Mouse (Mus musculus) heart, adult 8-10 months (tissue): ENCODE results near the gene Mylpf. TPM values are rescaled to one million over a fixed set of nuclear protein-coding genes. Genes with fewer than 3 reads are reported as not detected.
A peak's percentile ranks its signal among the peaks of the same experiment; 100 is the strongest.

ENCODE experiments used
- DNase-seq: peaks from one replicate; pipeline ENCODE4 v3.0.0; 2022; ENCODE audit warnings: low spot score
- total RNA-seq, 4 experiments: library from RNA; stranded (reverse); gene quantifications; 2 replicates each; pipeline ENCODE4 v1.2.4; 2022

The Mylpf gene
- total RNA-seq, 4 experiments from 2014 or later = 6.2 to 14.1 (median 8.2) TPM

DNA sequence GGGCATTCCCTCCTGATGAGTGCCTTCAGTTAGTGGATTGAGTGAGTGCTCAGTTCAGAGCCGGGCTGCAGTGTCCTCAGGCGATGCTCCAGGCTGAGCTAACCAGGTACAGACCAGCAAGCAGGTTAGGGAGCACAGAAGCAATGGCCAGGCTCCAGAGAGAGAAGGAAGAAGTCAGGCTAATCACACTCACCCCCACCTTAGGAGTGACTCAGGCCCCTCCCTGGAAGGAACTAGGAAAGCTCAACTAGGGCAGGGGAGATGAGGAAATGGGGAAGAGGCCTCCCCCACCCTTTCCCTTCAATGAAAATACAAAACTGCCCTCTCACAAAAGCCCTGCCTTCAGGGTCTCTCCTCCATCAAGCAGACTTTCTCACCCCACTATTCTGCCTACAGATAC lies 2.1 kb upstream of the Mylpf start:
- no peak for DNase-seq

DNA sequence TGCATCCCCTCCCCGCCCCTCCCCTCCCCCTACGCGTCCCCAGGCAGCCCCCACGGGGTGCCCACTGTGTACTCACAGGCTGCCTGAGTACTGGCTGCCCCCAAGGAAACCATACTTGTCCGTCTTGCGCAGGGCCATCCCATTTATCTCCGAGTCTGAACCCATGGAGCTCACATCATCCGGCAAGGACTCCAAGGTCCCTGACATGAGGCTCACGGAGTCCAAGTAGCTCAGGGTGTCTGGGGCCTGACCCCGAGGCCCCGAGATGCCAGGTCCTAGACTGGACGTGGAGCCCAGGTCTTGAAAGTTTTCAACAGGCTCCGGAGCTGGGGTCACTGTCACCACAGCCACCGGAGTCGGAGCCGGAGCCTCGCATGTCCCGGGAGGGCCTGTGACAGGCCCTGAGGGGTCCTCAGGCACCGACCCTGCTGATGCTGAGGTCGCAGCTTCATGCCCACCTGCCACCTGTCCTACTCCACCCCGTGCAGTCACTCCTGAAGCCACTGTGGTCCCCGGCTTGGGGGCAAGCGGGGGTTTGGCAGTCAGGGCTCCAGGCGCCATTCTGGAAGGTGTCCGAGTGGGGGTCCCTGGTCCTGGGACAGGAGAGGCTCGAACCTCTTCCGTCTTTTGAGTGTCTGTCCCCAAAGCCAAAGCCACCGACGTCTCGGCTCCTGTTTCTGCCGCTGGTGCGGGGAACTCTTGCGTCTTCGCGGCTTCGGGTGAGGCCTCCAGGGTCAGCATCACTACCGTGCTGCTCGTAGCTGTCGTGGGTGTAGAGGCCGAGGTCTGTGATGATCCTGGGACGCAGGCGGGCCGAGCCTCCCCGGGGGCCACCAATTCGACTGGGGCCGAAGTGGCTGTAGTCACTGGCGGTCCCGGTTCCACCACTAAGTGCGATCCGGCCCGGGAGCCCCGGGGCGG lies 1.1 kb upstream of the Mylpf start:
- no peak for DNase-seq

DNA sequence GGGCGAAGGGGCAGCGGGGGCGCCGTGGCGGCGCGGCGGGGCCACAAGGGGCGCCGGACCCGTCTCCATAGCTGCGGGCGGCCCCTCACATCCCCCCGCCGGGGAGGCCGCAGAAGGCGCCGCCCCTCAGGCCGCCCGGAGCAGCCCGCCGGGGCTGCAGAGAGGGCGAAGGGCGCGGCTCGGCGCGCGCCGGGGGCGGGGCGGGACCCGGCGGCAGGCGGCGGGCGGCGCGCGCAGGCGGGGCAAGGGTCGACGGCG lies 466 bp upstream of the Mylpf start, which contains the start of gene Tbc1d10b:
TSS of gene Tbc1d10b (minus strand) at position 174 of the 258 bp plus-strand sequence.
- DNase-seq = no peak

DNA sequence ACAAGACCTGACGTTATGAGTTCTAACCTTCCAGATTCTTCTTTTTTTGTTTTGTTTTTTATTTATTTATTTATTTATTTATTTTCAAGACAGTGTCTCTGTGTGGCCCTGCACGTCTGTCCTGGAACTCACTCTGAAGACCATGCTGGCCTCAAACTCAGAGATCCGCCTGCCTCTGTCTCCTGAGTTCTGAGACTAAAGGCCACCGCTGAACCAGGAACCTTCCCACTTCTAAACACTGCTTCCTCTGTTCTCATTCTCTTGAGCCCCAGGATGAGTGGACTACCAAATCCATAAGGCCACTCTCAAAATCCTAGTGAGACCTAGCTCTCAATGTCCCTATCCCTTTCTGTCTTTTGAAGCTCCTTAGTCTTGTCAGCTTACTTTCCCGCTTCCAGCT lies 1.2 kb downstream of the Mylpf start:
- DNase-seq = no peak

DNA sequence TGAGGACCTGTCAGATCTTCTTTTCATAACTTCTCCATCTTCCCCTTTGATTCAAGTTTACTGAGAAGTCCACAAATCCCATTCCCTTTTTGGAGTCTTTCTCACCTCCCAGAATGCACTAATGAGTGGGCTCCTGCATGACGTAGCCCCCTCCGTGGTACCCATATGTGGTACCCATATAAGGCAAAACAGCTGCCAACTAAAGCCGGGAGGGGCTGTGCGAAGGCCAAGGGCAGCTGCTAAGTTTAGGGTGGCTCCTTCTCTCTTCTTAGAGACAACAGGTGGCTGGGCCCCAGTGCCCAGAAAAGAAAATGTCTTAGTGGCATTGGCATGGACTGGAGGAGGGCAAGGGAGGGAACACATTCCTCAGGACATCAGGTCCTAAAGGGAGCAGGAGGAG lies 1.6 kb downstream of the Mylpf start:
- no peak for DNase-seq

DNA sequence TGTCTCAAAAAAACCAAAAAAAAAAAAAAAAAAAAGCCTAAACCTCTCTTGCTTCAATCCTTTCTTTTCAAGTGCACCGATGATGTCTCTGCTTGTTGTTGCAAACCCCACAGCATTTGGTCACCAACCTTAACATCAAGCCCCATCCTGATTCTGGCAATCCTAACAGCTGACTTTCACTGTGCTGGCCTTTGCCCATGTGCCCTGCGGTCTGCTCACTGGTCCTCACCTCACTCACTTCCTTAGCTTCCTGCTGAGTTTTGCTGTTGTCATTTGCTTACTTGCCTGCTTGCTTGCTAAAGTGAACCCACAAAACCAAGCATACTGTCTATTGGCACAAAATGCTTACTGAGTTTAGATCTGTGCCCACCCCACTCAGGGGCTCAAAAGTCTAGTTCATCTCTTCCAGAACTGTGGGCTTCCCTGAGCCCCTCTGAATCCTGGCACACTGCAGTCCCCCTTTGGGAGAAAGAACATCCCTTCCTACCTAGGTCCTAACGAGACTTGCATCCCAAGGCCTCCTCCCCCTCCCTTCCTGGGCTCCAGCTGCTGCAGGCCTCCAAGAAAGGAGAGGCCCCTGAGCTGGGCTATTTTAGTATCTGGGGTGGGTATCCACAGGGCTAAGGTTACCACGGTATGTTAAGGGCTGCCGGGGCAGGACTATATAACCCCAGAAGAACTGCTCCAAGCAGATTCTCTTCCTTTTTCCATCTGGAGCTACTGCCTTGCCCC lies 2.5 kb downstream of the Mylpf start:
- DNase-seq = no peak

DNA sequence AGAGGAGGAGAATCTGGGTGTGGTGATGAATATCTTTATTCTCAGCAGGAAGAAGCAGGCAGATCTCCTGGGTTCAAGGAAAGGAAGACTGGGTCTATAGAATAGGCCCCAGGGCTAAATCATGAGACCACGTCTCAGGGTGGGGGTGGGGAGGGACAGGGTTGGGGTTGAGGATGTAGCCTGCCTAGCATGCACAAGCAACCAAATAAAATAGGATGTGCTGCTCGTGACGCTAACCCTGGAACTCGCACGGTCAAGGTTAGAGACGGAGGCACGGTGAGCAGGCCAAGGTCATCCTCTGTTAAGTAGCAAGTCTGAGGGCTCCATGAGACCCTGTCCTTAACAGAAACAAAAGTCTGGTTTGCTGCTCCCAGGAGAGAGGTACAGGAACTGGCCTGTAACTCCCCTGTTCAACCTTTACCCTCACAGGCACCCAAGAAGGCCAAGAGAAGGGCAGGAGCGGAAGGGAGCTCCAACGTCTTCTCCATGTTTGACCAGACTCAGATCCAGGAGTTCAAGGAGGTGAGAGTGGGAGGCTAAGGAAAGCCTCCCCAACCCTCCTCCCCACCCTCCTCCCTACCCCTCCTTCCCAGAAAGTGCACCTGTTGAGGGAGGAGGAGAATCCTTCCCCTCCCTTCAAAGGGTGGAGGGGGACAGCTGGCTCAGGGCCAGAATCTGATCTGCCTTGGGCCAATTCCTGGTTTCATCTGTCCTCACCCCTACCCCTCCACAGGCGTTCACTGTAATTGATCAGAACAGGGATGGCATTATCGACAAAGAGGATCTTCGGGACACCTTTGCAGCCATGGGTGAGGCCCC lies 4.0 kb downstream of the Mylpf start:
- DNase-seq = no peak

DNA sequence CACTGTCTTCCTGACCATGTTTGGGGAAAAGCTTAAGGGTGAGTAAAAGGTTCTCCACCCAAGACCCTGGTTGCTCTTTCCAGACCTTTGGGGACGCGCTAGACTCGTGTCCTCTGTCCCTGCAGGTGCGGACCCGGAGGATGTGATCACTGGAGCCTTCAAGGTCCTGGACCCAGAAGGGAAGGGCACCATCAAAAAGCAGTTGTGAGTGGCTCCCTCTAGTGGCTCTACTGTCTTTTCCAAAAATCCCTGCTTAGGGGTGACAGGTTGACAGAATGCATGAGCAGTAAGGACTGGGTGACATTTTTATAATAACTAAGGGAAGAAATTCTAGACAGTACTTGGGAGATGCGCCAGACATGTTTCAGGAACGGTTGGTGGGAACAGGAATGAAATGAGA lies 4.8 kb downstream of the Mylpf start:
- peak; percentile 33 for DNase-seq

DNA sequence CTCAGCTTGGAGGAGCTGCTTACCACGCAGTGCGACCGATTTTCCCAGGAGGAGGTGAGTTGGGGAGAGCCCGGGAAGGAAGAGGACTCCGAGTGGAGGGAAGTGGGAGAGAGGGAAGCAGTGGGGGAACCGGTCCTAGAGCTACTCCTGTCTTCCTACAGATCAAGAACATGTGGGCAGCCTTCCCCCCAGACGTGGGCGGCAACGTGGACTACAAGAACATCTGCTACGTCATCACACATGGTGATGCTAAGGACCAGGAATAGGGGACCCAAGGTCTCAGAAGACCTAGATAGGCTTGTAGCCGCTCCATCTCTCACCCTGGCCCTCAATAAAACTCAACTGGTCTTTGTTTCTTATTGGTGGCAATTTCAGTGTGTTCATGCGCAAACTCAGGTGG lies 5.2 kb downstream of the Mylpf start:
- DNase-seq = no peak

DNA sequence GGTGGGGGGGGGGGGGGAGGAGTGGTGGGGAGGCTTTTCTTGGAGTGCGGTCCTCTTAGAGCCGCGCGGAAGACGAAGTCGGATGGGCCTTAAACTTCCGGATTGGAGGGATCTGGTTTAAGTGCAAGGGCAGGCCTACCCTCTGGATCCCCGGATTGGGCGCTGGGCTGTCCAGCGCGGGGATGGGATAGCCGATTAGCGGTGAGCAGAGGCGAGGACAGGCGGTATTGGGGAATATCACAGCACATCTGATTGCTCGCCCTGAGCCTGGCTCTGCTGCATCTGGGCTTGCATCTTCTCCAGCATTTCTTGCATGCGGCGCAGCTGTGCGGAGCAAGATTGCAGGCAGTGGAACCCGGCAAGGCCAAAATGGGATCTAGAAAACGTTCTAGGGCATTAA lies 5.8 kb downstream of the Mylpf start:
- DNase-seq = no peak

DNA sequence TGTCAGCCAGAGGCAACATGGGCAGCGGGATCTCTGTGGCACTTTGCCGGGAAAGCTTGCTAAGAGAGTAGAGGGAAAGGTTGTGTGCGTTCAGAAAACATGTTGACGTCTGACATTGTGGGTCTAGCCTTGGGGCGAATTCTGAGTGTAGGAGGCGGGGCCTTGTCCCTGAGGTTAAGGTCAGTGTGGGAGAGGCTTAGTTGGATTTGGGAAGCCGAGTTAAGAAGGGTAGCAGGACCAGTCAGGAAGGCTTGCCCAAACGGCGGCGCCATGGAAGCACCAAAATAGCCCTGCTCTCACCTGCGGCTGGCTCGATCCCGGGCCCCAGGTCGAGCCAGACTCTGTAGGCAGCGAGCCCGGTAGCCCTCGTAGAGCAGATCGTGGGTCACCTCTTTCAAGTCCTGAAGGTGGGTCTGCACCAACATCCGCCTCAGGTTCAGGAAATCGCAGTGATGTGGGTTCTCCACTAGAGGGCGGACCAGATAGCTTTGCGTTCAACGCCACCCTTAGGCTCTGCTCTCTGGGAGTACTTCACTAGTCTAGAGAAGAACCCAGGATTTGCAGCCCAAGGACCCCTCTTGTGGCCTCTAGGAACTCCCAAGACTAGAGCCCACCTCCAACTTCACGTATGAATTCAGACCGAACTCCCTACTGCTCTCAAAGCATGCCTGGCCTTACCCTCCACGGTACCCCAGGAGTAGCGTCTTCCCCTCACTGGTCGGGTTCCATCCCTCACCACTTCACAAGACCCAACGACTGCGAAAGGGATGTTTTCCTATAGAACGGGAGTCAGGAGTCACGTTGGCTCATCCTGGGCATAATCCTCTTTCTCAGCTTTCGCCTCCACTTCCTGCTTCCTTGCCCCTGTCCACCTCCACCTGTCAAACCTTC lies 6.5 kb downstream of the Mylpf start:
- peak; percentile 69 for DNase-seq

DNA sequence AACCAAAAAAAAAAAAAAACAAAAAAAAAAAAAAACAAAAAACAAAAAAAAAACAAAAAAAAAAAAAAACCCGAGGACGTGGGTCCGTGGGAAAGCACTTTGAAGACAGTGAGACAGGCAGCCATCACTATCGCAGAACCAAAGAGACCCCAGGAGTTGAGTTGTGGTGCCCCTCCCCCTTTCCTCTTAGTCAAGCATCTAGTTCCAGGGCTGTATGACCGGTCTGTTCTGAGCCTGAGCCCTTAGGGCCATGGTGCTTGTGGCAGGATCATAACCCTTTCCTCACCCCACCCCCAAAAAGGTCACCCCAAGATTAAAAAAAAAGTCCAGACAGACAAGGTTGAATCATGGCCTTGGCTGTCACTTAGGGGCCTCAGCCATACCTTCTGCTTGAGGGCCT lies 7.6 kb downstream of the Mylpf start:
- no peak for DNase-seq

DNA sequence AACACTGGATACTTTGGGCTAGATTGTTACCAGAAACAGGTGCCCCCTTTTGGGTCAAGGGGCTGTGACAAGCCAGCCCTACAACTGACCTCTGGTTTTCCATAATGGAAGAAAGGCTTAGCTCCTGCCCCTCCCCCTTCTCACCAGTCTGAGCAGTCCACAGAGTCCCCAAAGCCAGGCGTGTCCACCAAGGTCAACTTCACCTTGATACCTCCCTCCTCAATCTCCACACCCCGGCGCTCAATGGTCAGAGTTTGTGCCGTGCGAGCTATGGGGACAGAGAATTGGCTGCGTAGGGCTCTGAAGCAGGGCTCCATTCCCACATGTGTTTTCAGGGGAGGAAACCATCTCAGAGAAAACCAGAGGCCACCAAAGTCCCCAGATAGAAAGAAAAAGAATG lies 8.8 kb downstream of the Mylpf start:
- DNase-seq = no peak

DNA sequence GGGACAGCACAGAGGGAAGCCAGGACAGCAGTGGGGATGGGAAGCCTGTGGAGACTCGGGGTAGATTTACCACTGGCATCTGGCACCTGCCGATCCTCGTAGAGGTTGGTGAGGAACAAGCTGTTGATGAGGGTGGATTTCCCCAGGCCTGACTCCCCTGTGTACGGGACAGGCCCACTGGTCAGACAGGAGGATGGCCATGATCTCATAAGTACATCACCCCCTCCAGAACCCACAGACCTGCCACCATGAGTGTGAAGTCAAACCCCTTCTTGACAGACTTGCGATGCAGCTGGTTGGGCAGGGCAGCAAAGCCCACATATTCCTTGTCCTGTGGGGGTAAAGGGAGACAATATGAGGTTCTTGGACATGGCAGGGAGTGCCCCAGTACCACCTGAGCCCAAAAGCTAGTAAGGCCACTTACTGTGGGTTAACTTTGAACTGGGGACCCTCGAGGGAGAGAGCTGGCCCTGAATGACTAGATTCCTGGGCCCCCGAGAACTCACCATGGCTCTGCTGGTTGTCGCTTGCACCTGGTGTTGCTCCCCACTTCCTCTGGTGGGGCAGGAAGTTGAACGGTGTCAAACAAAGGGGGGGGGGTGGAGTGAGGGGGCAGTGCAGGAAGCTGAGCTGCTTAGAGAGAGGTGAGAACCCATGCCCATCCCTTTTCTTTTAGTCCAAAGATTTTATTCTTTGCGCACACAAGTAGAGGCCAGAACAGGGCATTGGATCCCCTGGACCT lies 9.4 kb downstream of the Mylpf start:
- DNase-seq = no peak

DNA sequence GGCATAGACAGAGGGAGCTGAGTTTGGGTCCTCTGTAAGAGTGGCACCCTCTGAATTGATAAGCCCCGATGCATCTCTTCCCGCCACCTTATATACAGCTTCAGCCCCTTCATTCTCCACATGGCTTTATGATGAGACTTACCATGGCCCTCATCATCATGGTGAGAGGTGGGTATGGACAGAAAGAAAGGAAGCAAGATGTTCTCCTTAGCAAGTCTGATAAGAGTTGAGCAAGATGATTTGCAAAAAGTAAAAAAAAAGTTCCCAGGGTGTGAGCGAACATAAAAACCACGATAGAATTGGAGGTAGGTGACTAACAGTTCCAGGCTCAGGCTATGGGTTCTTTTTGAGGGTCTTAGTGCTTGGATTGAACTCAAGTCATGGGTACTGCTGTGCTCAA lies 10.0 kb downstream of the Mylpf start:
- no peak for DNase-seq

DNA sequence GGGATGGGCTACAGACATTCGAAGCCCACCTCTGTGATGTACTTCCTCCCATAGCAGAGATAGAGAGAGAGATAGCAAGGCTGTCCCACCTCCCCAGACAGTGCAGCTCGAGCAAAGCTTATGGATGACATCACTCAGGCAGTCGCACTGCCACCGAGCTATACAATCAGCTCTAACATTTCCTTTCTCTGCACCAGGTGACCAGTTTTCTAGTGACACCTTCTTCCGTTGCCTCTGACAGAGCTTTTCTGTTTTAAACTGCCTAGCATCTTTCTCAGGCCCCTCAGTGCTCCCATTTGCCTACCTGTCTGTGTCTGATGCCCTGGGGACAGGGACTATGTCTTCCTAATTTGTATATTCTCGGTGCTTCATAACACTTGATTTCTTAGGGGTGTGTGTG lies 11.8 kb downstream of the Mylpf start:
- DNase-seq = no peak

DNA sequence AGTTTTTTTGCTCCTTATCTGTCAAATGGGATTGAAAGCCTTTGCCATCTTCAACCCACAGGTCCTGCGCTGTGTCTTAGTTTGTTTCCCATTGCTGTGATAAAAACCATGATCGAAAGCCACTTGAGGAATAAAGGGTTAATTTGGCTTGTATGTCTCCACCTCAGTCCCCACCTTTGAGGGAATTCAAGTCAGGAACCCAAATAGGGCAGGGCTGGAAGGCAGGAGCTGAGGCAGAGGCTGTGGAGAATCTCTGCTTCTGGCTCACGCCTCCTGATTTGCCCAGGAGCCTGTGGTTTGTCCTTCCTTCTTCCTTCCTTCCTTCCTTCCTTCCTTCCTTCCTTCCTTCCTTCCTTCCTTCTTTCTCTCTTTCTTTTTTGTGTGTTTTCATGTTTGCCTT lies 14.4 kb downstream of the Mylpf start:
- no peak for DNase-seq

DNA sequence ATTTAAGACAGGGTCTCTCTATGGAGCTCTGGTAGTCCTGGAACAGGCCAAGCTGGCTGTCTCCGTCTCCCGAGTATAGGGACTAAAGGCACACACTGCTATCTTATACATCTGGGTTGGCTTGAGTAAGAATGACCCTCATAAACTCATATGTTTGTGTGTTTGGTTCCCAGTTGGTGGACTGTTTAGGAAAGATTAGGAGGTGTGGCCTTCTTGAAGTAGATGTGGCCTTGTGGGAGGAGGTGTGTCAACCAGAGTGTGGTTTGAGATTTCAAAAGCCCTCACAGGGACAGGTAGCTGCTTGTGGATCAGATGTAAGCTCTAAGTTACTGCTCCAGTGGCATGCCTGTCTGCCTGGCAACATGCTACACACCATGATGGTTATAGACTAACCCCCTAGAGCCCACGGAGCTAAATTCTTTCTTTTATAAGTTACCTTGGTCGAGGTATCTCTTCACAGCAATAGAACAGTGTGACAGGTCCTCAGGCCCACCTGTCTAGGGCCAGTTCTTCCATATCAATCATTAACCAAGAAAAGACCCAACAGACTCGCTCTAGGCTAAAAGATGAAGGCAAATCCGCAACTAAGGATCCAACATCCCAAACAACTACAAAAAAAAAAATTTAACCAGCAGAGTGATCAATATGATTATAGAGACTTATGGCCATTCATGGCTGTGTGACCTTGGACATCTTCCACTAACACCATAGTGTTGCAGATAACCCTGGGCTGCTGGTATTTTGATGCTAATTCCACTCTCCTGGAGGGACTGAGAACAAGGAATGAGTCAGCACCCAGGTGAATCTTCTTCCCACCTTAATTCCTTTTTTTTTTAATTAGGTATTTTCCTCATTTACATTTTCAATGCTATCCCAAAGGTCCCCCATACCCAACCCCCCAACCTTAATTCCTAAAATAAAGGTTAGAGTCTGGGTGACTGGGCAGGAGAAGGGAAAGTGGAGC lies 15.1 kb downstream of the Mylpf start:
- DNase-seq = no peak

DNA sequence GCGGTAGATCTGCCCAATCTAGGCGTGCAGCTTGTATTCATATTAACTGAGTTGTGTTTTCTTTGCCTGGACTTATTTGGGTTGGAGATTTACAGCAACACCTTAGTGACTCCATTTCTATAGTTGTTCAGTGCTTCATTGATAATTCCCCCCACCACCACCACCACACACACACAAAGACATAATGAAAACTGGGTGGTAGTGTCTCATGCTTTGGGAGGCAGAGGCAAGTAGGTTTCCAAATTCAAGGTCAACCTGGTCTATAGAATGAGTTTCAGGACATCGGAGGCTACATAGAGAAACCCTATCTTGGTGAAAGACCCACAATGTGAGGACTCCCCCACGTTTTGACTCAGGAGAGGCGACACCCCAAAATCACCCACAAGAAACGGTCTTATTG lies 15.9 kb downstream of the Mylpf start:
- no peak for DNase-seq
